Mouse (Mus musculus): Measurements from ENCODE around the gene Jhy.
A peak's percentile ranks its signal among the peaks of the same experiment; 100 is the strongest.

Jhy gene

DNA sequence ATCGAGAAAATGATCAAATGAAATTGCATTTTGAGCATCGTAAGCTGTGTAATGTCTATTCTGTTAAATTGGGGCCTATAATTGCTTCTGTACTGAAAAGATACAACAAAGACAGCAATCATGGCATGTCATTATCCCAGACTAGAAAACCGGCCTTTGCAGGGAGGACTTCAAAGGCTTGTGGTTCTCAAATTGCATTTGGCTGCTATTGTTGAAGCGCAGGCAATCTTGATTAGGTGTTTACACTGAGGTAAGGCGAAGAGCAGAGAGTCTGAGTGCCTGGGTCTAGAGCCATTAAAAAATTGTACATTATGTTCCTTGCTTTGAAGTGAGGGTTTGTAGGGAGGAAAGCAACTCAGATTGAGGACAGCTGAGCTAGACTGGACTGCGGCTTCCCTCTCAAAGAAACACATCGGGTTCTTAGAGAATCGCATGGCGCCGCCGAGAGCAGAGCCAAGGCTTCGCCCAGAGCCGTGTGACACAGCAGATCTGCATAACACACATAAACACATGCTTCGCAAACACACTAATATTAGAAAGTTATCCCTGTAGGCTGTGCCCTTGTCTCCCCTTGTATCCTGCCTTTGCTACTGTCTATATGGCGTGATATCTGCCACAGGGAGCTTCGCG is 36.5 kb downstream of the Jhy start:
- no peak for DNase-seq (ENCODE audit: low spot score in 2 of 2)

DNA sequence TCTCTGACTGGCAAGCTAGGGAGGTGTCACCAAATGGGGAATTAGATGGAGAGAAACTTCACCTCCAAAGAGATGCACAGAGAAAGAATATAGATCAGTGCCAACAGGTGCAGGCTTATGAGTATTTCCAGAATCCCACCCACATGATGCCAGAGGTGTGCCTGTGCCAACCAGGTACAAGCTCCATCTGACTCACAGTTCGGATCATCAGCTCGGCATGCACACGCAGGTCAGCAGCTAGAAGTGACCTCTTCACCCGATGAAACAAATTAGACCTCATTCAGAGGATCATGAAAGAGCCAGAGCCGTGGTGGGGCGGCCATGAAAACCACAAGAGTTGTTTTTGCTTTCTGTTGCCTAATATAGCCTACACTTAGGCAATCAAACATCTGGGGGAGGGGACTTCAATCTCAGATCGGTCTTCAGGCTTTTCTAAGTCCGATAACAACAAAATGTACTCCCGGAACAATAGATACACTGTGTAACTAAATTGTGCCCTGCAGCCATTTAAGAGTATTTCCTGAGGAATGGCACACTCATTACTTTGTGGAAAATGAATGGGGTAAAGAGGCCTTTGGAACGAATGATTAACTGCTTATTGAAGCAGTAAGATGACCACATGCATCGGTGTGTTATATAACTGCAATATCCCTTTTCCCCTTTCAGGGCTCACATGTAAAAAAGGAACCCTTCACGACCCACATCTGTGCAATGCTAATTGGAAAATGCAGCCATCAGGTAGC is 45.9 kb downstream of the Jhy start:
- DNase-seq (ENCODE audit: low spot score in 2 of 2) = no peak

DNA sequence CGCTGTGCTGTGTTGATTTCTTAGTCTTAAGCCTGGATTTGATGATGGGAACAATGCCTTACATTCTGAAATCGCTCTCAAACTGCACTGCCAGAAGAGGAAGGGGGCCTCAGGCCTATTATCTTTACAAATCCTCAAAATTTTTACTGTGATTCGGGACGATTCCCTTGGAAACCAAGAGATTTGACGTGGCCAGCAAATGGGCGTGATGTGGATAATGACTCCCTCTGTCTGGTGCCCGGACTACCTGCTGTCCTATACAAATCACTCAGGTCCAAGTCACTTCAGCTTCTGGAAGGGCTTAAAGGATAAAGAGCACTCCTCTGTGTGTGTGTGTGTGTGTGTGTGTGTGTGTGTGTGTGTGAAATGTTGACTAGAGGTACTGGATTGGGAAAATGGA is 55.0 kb downstream of the Jhy start:
- DNase-seq (ENCODE audit: low spot score in 2 of 2) = no peak

DNA sequence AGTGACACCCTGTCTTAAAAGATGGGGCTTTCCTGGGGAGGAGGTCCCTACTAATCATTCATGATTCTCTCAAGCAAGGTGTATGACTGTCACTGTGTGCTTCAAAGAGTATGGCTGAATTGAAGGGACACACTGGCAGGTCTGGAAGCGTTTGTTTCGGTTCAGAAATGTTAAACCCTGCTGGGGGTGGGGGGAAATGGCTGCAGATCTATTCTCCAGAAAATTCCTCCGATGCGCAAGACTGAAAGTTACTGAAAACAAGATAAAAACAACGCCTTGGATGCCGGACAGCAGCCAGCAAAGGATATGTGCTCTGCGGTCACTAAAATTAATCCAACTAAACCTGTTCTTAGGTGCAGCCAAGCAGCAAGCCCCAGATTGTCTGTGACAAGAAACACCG is 55.5 kb downstream of the Jhy start:
- DNase-seq (ENCODE audit: low spot score in 2 of 2) = no peak

DNA sequence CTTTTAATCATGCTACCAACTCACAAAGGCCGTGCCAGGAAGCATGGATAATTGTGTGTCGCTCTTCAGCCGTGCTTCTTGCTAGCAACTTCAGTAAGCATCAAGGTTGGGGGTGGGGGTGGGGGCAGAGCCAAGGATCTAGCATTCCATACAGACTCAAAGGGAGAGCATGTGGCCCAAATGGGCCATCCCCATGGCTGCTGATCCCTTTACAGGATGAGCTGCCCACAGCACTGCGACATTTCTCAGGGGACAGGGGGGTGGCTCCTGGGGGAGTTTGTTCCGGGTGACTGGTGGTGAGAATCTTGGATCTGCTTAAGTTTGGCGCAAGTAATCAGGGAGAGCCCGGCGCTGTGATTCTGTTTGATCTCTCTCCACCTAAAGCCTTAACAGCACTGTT is 56.5 kb downstream of the Jhy start:
- no peak for DNase-seq (ENCODE audit: low spot score in 2 of 2)

DNA sequence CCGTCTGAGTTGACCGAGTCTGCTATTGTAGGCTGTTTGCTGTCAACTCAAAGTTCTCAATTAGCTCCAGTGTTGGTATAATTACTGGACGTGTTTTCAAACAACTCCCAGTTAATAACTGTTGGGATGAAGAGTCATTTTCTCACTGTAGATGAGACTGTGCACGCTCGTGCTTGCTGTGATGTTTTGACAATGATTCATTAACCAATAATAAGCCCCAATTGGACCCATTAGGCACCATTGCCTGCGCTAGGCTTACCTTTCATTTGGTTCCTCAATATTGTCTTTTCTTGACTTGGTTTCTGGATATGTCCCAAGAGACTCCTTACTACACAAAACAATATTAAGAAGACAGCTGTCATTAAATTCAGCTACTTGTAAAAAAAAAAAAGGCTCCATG is 71.5 kb downstream of the Jhy start:
- DNase-seq (ENCODE audit: low spot score in 2 of 2) = no peak

DNA sequence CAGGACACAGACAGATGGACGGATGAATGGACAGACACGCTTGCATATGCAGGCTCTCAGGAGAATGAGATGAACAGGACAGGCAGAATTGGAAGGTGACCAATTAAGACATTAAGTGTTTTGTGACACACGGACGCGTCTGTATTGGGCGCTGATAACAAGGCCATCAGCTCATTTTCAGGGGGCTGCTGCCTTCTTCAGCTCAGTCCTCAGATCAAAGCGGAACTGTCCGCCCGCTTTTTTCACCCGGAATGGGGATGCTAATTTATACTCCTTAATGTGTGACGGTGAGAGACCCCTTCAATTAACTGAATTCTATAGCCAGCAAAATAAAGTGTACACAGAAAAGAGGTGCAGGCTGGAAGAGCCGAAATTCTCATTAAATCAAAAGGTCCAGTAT is 74.5 kb downstream of the Jhy start:
- DNase-seq (ENCODE audit: low spot score in 2 of 2) = no peak

DNA sequence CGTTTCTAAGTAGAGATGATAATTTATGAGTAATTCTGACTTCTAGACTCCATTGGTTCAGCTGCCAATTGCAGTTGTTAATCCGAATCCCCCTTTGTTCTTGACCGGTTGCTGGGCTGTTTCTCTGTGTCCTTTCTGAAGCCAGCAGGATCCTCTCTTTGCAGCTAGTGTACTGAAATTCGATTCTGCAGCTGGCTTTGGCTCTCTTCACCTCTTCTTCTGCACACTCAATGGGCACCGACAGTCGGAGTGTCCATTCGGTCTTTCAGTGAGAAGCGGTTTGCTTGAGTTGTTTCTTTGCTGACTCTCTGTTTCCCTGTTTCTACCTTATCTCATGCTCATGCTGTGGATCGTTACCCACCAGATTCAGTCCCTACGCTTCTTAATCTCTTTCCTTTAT is 78.2 kb downstream of the Jhy start:
- no peak for DNase-seq (ENCODE audit: low spot score in 2 of 2)

DNA sequence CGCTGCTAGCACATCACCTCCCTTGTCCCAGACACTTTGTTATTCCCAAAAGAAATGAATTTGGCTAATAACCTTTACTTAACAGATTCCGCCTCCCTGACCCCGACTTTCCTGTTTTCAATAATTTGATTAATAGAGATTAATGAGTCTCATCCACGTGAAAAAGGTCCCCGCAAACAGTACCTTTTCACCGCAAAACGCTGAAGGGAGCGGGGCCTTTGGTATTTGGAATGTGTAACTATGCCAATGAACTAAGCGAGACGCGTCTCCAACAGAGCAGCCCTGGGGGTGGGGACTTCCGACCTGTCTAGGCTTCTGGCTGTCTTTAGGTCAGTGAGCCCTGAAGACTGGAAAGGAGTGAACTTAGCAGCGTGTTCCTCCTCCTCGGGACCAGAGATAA is 84.9 kb downstream of the Jhy start:
- DNase-seq (ENCODE audit: low spot score in 2 of 2) = no peak

DNA sequence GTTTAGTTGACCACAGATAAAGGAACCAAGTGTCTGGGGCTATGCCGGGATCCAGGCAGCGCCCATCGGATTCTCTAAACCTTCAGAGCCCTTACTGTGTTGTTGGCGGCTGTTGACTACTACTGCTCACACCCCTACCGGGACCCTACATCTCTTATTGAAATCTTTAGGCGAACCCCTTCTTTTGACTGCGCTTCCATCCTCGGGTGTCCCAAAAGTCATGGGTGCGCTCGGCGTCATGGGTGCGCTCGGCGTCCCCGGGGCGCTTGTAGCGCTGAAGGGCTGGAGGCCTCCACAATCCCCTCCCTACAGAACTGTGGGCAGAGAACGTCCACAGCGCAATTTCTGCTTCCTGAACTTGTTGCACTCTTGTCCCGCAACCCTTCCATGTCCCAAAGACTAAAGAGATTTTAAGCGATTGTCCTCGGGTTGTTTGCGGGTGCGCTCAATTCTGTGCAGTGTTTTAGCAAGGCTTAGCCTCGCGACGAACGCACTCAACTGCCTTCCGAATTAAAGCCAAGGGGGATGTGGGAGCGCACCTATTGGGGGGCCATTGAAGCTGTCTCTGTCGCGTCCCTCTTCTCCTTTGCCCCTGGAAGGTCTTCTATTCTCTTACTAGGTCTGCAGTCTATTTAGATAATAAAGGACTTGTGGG is 85.5 kb downstream of the Jhy start:
- DNase-seq (ENCODE audit: low spot score in 2 of 2) = no peak

DNA sequence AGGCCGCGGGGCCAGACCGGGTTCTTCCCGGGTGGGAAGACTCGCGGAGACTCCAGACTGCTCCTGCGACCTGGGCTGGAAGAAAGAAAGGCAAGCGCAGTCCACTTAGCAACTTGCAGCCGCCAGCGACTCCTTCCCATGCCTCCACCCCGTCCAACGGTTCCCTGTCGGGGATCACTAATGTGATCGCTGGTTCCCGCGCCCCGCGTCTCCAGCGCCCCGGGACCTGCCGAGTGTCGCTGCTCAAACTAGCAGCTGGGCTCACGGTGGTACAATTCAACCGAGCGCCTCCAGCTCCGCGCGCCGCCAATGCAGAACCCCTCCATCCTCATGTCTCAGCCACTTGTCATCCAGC is 86.1 kb downstream of the Jhy start:
- DNase-seq (ENCODE audit: low spot score in 2 of 2) = no peak

DNA sequence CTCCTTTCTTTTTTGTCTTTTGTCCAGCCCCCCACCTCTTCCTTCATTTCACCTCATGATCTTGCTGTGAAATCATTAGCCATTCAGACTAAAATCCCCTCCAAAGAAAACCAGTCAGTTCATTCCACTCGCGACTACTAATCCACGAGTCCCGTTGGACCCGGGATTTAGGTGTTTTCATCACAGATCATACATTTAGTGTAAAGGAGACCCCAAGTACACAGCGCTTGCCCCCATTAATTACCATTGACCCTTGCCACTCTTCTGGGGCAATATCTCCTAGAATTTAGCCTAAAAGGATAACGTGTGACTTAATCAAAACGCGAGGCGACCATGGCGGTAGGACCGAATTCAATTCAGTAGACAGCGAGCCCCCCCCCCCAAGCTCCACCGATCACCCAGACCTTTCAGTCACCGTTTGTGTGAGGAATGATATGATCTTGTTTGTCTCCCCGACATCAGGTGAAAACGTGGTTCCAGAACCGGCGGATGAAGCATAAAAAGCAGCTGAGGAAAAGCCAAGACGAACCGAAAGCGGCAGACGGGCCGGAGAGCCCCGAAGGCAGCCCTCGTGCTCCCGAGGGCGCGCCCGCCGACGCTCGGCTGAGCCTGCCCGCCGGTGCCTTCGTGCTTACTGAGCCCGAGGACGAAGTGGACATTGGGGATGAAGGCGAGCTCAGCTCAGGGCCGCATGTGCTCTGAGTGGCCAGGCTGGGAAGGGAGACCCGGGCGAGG is 86.6 kb downstream of the Jhy start:
- no peak for DNase-seq (ENCODE audit: low spot score in 2 of 2)

DNA sequence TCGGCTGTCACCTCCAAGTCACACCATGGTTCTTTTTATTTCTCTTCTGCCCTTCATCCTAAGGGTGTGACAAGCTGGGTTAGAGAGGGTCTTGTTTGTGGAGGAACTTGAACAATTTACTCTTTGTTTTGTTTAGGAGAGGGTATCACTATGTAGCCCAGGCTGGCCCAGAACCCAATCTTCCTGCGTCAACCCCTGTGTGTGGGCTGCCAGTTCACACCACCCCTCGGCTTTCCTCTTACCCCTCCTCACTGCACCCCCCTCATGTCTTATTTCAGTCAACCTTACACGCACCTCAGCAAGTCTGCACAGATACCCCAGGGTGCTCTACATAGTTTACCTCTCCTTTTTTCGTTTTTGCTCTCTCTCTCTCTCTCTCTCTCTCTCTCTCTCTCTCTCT is 87.2 kb downstream of the Jhy start:
- DNase-seq (ENCODE audit: low spot score in 2 of 2) = no peak

DNA sequence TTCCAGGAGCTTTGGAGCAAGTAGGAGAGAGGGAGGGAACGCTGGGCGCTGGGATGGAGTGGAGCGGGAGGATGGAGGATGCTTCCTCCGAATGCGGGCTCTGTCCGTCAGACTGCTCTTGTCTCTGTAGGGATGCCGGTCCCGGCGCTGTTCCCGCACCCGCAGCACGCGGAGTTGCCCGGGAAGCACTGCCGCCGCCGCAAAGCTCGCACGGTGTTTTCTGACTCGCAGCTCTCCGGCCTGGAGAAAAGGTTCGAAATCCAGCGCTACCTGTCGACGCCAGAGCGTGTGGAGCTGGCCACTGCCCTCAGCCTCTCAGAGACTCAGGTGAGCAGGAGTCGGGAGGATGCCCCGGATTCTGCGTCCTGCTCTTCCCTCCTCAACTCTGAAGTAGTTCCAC is 87.8 kb downstream of the Jhy start:
- DNase-seq (ENCODE audit: low spot score in 2 of 2) = no peak

DNA sequence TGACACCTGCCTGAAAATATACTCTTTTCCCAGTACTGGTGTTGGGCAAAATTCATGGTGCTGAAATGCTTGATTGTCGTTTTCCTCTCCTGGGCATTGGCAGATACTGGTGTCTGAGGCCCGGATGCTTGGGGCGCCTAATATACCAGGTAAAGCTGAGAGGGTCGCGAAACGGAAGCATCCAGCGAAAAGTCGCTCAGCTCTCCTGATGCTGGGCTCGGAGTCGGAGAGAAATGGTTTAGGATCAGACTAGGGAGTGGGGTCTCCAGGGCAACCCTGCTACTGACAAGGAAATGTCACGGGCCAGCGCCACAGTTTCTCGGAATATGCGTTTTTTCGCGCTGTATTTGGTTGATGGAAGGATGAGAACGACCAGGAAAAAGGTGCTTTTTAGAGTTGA is 88.5 kb downstream of the Jhy start:
- no peak for DNase-seq (ENCODE audit: low spot score in 2 of 2)

DNA sequence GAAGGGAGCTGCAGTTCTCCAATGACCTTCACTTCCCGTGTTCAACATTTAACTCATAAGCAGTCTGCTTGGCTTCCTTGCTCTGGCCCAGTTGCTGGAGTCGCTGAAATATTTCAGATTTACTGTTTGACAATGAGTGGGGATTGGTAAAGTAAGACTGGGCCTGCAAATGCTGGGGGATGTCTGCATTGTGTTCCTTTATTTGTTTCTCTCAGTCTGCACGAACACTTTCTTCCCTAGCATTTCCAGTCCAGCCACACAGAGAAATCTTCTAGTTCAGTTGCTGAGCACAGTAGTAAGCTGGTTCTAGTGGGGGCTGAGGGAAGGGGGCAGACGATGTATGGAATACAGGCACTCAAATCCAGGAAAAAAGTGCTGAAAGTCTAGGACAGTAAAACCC is 89.0 kb downstream of the Jhy start:
- DNase-seq (ENCODE audit: low spot score in 2 of 2) = no peak

DNA sequence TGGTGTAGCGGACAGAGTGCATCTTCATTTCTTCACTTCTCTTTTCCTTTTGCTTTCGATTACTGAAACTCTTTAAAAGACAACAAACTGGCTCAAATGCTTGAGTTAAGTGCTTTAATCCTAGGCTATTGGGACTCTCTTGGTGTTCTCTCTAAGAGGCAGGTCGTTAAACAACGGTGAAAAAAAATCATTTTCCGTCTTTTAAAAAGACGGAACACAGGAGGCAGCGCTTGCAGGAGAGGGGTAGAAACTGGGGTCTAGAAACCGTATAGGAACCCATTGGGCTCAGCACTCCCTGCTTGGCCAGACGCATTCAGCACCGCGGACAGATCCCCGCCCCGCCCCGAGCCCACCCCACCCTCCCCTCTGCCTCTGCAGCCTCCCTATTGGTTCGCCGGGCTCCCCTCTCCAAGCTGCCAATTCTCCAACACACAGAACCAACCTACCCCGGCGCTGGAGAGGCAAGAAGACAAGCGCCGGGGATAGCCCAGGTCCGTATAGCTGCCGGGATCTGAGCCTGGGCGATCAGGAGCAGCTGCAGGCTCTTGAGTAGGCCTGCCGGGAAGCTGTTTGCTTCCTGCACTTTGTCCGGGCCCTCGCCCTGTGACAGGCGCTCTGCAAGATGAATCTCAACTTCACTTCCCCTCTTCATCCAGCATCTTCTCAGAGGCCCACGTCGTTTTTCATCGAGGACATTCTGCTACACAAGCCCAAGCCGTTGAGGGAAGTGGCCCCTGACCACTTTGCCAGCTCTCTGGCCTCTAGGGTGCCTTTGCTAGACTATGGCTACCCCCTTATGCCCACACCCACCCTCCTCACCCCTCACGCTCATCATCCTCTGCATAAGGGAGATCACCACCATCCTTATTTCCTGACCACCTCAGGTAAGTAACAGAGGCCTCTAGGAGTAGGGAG is 90.1 kb downstream of the Jhy start, which contains the start of gene Bsx:
Gene Bsx, plus strand, starts transcription at position 572 of the 915 bp plus-strand sequence.
- no peak for DNase-seq (ENCODE audit: low spot score in 2 of 2)

DNA sequence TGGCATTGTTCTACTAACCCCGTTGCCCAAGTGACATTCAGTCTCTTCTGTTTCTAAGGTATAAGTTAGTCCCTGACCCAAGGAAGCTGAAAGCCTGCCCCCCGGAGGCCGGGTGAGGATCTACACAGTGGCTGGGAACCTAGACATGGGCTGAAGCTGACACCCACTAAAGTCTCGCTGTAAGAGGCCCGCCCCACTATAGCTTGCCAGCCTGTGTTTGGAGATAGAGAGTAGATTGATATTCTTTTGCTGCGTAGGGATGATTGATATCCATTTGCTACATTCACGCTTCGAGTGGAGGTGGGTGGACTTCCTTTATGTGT is 91.8 kb downstream of the Jhy start:
- peak in 1 of 2 experiments; percentile 8 for DNase-seq (ENCODE audit: low spot score in 2 of 2)

DNA sequence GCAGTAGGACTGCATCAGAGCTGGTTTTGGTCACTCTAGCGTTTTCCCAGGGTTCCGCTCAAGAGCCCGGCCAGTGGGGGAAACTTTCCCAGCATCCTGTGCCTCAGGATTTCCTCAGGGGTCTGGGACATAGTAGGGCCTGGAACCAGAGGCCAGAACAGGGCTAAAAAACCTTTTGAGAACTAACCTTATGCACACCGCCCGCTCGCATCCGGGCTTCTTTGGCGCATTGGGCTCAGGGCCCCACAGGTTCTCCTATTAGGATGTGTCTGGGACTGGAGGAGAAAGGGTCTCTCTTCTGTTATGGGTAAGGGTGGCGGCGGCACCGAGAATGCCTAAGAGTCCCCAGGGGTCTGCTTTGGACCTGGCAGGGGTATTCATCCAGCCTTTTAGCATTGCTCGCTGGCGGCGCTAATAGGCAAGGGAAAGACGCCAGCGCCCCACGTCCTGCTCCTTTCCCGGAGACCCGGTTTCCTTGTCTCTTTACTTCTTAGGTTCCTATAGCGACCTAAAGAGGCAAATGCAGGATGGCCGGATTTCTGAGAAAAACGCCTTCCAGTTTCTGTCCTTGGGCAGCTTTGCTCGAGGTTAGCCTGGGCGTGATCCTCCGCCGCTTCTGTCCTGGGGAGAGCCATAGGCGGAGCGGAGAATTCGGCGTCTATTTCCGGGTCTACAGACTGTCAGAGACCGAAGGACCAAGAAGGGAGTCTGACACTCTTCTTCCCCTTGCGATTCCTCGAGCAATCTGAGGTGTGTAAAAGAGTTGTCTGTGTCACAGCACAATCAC is 92.4 kb downstream of the Jhy start:
- DNase-seq (ENCODE audit: low spot score in 2 of 2) = no peak

DNA sequence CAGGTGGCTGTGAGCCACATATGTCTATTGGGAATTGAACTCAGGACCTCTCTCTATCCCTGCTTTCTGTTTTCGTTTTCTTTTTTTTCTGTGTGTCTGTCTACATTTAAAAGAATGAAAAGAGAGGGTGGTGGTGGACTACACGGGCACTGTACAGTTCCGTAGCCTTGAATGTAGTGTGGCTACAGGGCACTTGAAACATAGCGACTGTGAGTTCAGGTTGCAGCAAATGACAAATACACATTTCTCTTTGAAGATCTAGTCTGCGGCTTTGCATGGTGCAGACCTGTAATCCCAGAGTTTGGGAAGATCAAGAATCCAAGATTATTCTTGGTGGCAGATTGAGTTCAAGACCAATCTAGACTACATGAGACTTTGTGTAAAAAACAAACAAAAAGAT is 93.6 kb downstream of the Jhy start:
- DNase-seq (ENCODE audit: low spot score in 2 of 2) = no peak

DNA sequence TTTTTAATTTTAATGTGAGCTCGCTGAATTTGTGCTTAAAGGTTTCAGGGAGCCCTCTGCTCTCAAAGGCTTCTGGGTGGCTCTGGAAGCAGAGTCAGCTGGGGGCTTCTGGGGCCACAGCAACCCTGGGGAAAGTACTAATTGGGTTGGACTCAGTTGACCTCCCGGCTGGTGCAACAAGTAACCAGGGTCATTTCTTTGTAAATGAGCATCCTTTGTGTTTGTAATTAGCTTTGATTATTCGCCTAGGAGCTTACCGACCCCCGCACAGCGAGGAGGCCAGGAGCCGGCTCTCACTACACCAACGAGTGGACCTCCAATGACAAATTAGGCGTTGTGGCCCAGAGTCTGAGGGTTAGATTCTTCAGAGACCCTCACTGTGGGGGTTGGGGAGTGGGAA is 104.7 kb downstream of the Jhy start:
- no peak for DNase-seq (ENCODE audit: low spot score in 2 of 2)
